Mouse (Mus musculus) liver, embryonic 15.5 days (tissue): ENCODE data around the gene Bbs12. TPM values are rescaled to one million over a fixed set of nuclear protein-coding genes. Genes with fewer than 3 reads are reported as not detected.

Experiments
- ATAC-seq: fragments of 200-750 bp; cut with Nextera tagmentation; 2 replicates; pipeline ENCODE4 v1.8.0; 2017; ENCODE audit warnings: moderate number of reproducible peaks, mild to moderate bottlenecking, moderate library complexity; ENCODE audit not compliant: insufficient read depth
- H3K27ac ChIP-seq: fragments of 300-500 bp; sonication (generic); replicated peaks from 2 replicates; pipeline ENCODE4 v1.5.1; 2015; ENCODE audit warnings: mild to moderate bottlenecking, inconsistent platforms
- H3K27me3 ChIP-seq: fragments of 300-500 bp; sonication (generic); 2 replicates; pipeline ENCODE4 v1.6.1; 2015; ENCODE audit warnings: mild to moderate bottlenecking, inconsistent platforms
- H3K36me3 ChIP-seq: fragments of 300-500 bp; sonication (generic); replicated peaks from 2 replicates; pipeline ENCODE4 v1.6.1; 2015; ENCODE audit warnings: moderate library complexity, mild to moderate bottlenecking, inconsistent platforms
- H3K4me1 ChIP-seq: fragments of 300-500 bp; sonication (generic); replicated peaks from 2 replicates; pipeline ENCODE4 v1.6.1; 2015; ENCODE audit warnings: inconsistent platforms
- H3K4me2 ChIP-seq: fragments of 300-500 bp; sonication (generic); 2 replicates; pipeline ENCODE4 v1.6.1; 2015; ENCODE audit warnings: moderate library complexity, mild to moderate bottlenecking, inconsistent platforms
- H3K4me3 ChIP-seq: fragments of 300-500 bp; sonication (generic); replicated peaks from 2 replicates; pipeline ENCODE4 v1.5.1; 2015; ENCODE audit warnings: mild to moderate bottlenecking, inconsistent platforms
- H3K9ac ChIP-seq: fragments of 300-500 bp; sonication (generic); 2 replicates; pipeline ENCODE4 v1.6.1; 2015; ENCODE audit warnings: moderate library complexity, mild to moderate bottlenecking, inconsistent platforms
- H3K9me3 ChIP-seq: fragments of 300-500 bp; sonication (generic); replicated peaks from 2 replicates; pipeline ENCODE4 v1.6.1; 2016; ENCODE audit warnings: inconsistent platforms
- WGBS: fragments of 180-500 bp; shearing (Covaris S2); methylation state at CpG from one replicate; pipeline ENCODE4 v1.1.7; 2015; ENCODE audit warnings: mixed read lengths; ENCODE audit not compliant: insufficient replicate concordance; 5-methylcytosine and 5-hydroxymethylcytosine counted together
- polyA plus RNA-seq: library from polyadenylated mRNA; unstranded; fragments of >200 nt; fragmentation: Nextera tagmentation; extraction: Ambion mirVana; gene quantifications from 2 replicates; pipeline ENCODE4 v1.2.1, GENCODE M21; 2015

Bbs12 gene
- polyA plus RNA-seq, 1 experiment from 2014 or later = 2.6 TPM

- Histone ChIP-seq H3K27me3 (no peaks in the 10 kb centered on the region), H3K36me3 (no peaks in the 10 kb centered on the region), H3K9me3 (no peaks in the 10 kb centered on the region), H3K4me1 (peaks cover 30% of the 10 kb centered on the region), H3K9ac (no peak overlapping the region), H3K27ac (no peak overlapping the region), H3K4me2 (no peak overlapping the region), H3K4me3 (no peak overlapping the region)
- 23% methylated on average over 3 of the region's 3 CpGs for WGBS
- ATAC-seq = peak; percentile 42; the same call in 1 of the 2 replicates
Measured at GRCm38 (mm10) chr3:37326627-37327026, 14.3 kb downstream of the Bbs12 start.

DNA sequence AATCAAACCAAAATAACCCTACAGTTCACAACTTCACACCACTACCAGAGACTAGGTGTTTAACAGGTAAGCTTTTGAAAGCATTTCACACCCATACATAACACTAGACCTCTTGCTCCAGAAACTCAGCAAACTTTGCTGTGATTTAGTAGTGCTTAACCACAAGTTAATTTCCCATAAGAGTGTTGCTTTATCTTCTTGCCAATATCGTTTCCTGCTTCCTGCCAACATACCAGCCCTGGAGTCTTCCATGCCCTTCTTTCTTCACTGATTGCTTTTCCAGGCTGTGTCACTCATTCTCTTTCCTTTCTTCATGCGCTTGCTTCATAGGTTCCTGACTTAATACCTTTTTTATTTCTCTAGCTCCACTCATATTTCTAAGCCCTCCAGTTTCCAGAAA lies 16.1 kb downstream of the Bbs12 start:
- Histone ChIP-seq H3K9me3 (no peaks in the 10 kb centered on the region), H3K4me1 (peaks cover 42% of the 10 kb centered on the region), H3K4me2 (no peak overlapping the region), H3K27me3 (no peaks in the 10 kb centered on the region), H3K27ac (no peak overlapping the region), H3K36me3 (no peaks in the 10 kb centered on the region), H3K9ac (no peak overlapping the region), H3K4me3 (no peak overlapping the region)
- no peak for ATAC-seq
- 28% methylated on average over 2 of the region's 2 CpGs for WGBS

DNA sequence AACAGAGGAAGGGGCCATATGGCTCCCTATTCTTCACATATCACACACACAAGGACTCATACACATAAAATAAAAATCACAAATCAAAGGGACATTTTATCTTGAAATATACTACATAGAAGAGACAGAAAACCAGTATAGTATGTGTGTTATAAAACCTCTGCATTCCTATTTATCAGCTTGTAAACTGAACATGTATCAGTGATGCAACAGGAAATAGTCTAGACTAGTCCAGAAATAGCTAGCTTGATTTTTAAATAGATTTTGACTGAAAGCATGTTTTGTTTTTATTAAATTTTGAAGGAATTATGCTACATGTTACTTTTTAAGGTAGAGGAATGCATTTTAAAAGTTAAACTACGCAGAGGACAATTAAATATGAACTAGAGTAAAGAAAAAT lies 17.6 kb downstream of the Bbs12 start:
- ATAC-seq = no peak
- H3K9ac ChIP-seq = no peak overlapping the region
- H3K9me3 ChIP-seq = no peaks in the 10 kb centered on the region
- no peak overlapping the region for H3K4me3 ChIP-seq
- H3K27ac ChIP-seq = no peak overlapping the region
- H3K4me1 ChIP-seq = peaks cover 48% of the 10 kb centered on the region
- H3K27me3 ChIP-seq = no peaks in the 10 kb centered on the region
- H3K36me3 ChIP-seq = no peaks in the 10 kb centered on the region
- 76% methylated on average over 1 of the region's 1 CpGs for WGBS
- H3K4me2 ChIP-seq = no peak overlapping the region

DNA sequence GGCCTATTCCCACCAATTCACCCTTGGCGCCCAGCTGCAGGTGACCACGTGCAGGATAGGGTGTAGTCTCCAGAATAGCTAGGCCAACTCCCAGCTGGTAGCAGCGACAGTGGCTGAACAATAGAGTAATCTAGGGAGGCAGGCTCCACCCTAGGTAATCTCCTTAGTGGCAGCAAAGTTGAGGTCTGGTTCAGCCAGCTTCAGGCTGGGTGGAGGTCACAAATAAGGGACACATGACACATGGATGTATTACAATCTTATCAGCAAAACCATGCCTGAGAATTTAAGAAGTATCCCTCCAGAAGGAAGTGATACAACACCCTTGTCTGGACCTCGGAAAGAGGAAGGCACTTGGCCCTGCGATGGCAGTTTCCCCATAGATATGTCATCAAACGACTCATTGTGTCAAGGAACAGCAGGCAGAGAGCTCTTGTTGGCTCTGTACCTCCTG lies 19.7 kb downstream of the Bbs12 start:
- 11% methylated on average over 6 of the region's 6 CpGs for WGBS
- no peak overlapping the region for H3K4me2 ChIP-seq
- peak overlapping the region; percentile 68 for H3K27ac ChIP-seq
- H3K9ac ChIP-seq = no peak overlapping the region
- no peaks in the 10 kb centered on the region for H3K36me3 ChIP-seq
- H3K4me1 ChIP-seq = peaks cover 31% of the 10 kb centered on the region
- H3K27me3 ChIP-seq = no peaks in the 10 kb centered on the region
- ATAC-seq = peak; percentile 89
- no peaks in the 10 kb centered on the region for H3K9me3 ChIP-seq
- H3K4me3 ChIP-seq = no peak overlapping the region

- 49% methylated on average over 4 of the region's 4 CpGs for WGBS
Measured at GRCm38 (mm10) chr3:37334053-37334452, 21.7 kb downstream of the Bbs12 start.

DNA sequence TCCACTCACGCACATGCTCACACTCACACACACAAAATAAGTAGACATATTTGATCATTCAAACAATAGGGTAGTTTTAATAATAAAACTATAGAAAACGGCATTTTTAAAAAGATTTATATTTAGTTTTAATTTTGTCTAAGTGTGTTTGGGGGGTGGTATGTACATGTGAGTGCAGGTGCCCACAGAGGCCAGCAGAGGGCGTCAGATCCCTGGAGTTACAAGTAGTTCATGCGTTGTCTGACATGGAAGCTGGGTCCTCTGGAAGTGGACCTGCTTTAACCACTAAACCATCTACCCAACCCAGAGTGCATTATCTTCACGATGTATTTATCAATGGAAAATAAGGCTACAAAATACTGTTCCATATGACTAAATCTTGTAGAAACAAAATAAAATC lies 28.8 kb downstream of the Bbs12 start:
- H3K36me3 ChIP-seq = no peaks in the 10 kb centered on the region
- no peak for ATAC-seq
- no peak overlapping the region for H3K27ac ChIP-seq
- no peaks in the 10 kb centered on the region for H3K9me3 ChIP-seq
- H3K4me1 ChIP-seq = no peaks in the 10 kb centered on the region
- H3K27me3 ChIP-seq = peaks cover 25% of the 10 kb centered on the region
- no peak overlapping the region for H3K4me3 ChIP-seq
- 51% methylated on average over 5 of the region's 5 CpGs for WGBS
- no peak overlapping the region for H3K9ac ChIP-seq
- H3K4me2 ChIP-seq = no peak overlapping the region

More at GRCm38 (mm10) chr3:37334053-37334452, 21.7 kb downstream of the Bbs12 start:
- H3K27me3 ChIP-seq = no peaks in the 10 kb centered on the region
- H3K9ac ChIP-seq = no peak overlapping the region
- H3K4me3 ChIP-seq = no peak overlapping the region
- peaks cover 28% of the 10 kb centered on the region for H3K4me1 ChIP-seq
- peak; percentile 62 for ATAC-seq
- H3K9me3 ChIP-seq = no peaks in the 10 kb centered on the region
- H3K27ac ChIP-seq = no peak overlapping the region; the same call in 1 of the 2 replicates
- no peak overlapping the region for H3K4me2 ChIP-seq
- no peaks in the 10 kb centered on the region for H3K36me3 ChIP-seq

- Histone ChIP-seq H3K9ac (no peak overlapping the region), H3K4me1 (no peaks in the 10 kb centered on the region), H3K4me2 (no peak overlapping the region), H3K27ac (no peak overlapping the region), H3K27me3 (peaks cover 42% of the 10 kb centered on the region), H3K4me3 (no peak overlapping the region), H3K36me3 (no peaks in the 10 kb centered on the region), H3K9me3 (no peaks in the 10 kb centered on the region)
- ATAC-seq = no peak
- 63% methylated on average over 5 of the region's 5 CpGs for WGBS
Measured at GRCm38 (mm10) chr3:37342811-37343210, 30.5 kb downstream of the Bbs12 start.

DNA sequence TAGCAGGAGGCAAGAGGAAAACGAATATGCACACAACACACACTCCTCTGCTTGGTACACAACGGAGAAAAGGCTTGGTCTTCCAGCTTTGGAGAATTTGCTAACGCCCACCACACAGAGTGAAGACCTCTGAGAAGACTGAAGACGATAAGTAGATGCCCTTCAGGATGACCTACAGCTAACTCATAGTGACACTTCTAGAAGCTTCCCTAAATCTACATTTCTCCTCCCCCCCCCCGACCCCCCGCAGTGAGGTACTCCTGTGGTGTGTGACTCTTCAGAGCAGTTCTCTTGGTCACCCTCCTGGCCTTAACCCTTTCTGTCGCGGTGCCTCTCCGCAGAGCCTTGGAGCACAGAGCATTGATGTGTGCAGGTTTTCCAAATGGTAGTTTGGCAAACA lies 35.3 kb downstream of the Bbs12 start:
- Histone ChIP-seq H3K36me3 (no peaks in the 10 kb centered on the region), H3K4me3 (no peak overlapping the region), H3K9me3 (no peaks in the 10 kb centered on the region), H3K27ac (no peak overlapping the region), H3K4me1 (peaks cover 22% of the 10 kb centered on the region), H3K9ac (no peak overlapping the region), H3K4me2 (peak overlapping the region; percentile 79), H3K27me3 (peaks cover 72% of the 10 kb centered on the region)
- ATAC-seq = no peak
- WGBS = 22% methylated on average over 9 of the region's 9 CpGs

DNA sequence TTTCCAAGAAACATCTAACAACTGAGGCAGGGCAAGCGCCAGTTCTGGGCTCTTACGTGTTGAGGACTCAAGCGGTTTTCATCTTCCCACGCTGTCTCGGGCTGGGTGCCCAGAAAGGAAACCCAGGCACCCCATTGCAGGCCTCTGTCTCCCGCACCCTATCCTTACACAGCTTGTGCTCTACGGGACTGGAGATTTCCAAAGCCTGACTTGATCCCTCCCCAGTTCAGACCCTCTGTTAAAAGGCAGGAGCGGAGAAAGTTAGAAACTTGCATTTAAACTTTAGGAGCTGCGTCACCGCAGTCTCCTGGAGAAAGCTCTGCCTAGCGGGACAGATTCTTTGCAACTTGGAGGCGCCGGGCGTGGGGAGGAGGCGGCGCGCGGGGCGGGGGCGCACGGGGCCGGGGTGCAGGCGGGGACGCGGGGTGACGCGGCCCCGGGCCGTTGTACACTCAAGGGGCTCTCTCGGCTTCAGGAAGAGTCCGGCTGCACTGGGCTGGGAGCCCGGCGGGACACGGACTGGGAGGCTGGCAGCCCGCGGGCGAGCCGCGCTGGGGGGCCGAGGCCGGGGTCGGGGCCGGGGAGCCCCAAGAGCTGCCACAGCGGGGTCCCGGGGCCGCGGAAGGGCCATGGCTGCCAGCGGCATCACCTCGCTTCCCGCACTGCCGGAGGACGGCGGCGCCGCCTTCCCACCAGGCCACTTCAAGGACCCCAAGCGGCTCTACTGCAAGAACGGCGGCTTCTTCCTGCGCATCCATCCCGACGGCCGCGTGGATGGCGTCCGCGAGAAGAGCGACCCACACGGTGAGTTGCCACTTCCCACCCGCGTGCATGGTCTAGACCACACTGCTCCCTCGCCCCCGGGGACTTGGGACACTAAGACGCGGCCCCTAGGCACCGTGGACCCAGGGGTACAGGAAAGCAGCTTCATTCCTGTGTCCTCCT lies 36.1 kb downstream of the Bbs12 start, which contains the start of gene Fgf2:
Fgf2 (plus strand) TSS at position 126 of the 945 bp plus-strand sequence.
- no peak for ATAC-seq
- H3K4me1 ChIP-seq = peaks cover 22% of the 10 kb centered on the region
- peak within 1 kb of the TSS; percentile 53 for H3K4me3 ChIP-seq
- H3K9ac ChIP-seq = peak within 1 kb of the TSS; percentile 11; the same call in 1 of the 2 replicates
- 2% methylated on average over 74 of the region's 75 CpGs for WGBS
- H3K9me3 ChIP-seq = no peaks in the 10 kb centered on the region
- peaks cover 66% of the 10 kb centered on the region for H3K27me3 ChIP-seq
- peak within 1 kb of the TSS; percentile 79 for H3K4me2 ChIP-seq
- no peaks in the 10 kb centered on the region for H3K36me3 ChIP-seq
- no peak within 1 kb of the TSS for H3K27ac ChIP-seq

- Histone ChIP-seq H3K27me3 (peaks cover 59% of the 10 kb centered on the region), H3K4me1 (peaks cover 22% of the 10 kb centered on the region), H3K36me3 (no peaks in the 10 kb centered on the region), H3K9me3 (no peaks in the 10 kb centered on the region), H3K4me2 (peak overlapping the region; percentile 79), H3K27ac (no peak overlapping the region), H3K9ac (no peak overlapping the region), H3K4me3 (peak overlapping the region; percentile 53)
- ATAC-seq = no peak
- WGBS = 14% methylated on average over 8 of the region's 8 CpGs
Measured at GRCm38 (mm10) chr3:37349166-37349548, 36.8 kb downstream of the Bbs12 start.

DNA sequence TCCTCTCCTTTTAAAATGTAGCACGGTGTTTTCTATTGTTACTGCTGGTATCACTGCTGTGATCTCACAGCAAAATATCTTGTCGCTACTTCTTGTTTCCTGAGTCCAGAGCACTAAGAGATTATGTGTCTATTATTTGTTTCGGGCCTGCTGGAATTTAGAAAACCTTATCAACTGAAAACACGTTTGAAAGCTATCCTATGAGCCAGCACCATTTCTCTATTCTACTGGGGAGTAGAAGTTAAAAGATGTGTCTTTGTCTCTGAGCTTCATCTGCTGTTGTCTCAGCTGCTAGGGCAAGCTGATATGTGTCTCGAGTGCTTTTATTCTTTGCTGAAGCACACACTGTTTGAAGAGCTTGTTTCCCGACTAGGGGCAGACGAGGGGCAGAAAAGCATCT lies 38.0 kb downstream of the Bbs12 start:
- peak; percentile 75 for ATAC-seq
- no peaks in the 10 kb centered on the region for H3K36me3 ChIP-seq
- H3K4me3 ChIP-seq = no peak overlapping the region
- no peak overlapping the region for H3K9ac ChIP-seq
- H3K9me3 ChIP-seq = no peaks in the 10 kb centered on the region
- H3K4me2 ChIP-seq = no peak overlapping the region
- peaks cover 22% of the 10 kb centered on the region for H3K4me1 ChIP-seq
- H3K27ac ChIP-seq = no peak overlapping the region
- peaks cover 55% of the 10 kb centered on the region for H3K27me3 ChIP-seq
- 12% methylated on average over 7 of the region's 7 CpGs for WGBS
